Mouse (Mus musculus): ENCODE results near the gene Ciita. TPM values are rescaled to one million over a fixed set of nuclear protein-coding genes. Genes with fewer than 3 reads are reported as not detected.

Gene Ciita
- polyA plus RNA-seq, 1 experiment from 2014 or later, result 0.16 TPM

DNA sequence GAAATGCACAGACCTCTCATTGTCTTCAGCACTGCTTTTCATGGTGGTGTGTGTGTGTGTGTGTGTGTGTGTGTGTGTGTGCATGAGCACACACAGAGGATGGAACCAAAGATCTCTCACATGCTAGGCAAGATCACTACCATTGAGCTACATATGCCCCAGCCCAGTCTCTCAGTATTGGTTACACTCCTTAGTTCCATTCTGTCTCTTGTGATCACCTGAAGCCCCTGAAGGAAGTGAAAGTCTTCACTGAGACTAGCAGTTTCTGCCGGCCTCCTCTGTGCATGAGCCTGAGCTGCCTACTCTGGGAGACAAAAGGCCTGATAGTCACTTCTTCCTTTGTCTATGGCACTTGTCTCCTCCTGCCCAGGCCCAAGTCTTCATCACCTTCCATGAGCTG, 19.3 kb downstream of the Ciita start:
- no peak overlapping the region for H3K9ac ChIP-seq (ENCODE audit: low read length)
- WGBS, result 68% methylated on average over 1 of the region's 1 CpGs

DNA sequence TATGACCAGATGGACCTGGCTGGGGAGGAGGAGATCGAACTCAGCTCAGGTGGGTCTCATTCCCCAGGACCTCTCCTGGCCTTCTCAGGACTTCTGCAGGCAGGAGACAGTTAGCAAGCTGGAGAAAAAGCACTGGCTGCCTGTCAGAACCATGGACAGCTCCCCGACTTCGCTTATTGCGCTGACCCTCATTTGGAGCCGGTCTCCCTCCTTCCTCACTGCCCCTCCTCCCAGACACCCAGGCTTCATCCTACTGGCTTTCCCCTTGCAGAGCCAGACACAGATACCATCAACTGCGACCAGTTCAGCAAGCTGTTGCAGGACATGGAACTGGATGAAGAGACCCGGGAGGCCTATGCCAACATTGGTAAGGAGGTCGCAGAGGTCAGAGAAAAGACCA, 22.0 kb downstream of the Ciita start:
- ATAC-seq (ENCODE audit: low FRiP score, low TSS enrichment) (no peak), DNase-seq (ENCODE audit: low spot score) (peak; percentile 57)
- Histone ChIP-seq H3K9me3 (ENCODE audit: control insufficient read depth, low read length) (no peaks in the 10 kb centered on the region), H3K4me2 (replicated peaks; ENCODE audit: low read depth) (no peak overlapping the region), H3K36me3 (ENCODE audit: control insufficient read depth, insufficient read depth, low read length) (no peaks in the 10 kb centered on the region), H3K4me1 (replicated peaks; ENCODE audit: control insufficient read depth, insufficient read depth) (no peaks in the 10 kb centered on the region), H3K4me3 (ENCODE audit: low read depth, low read length) (no peak overlapping the region), H3K9ac (ENCODE audit: low read length) (no peak overlapping the region), H3K27me3 (ENCODE audit: control insufficient read depth, insufficient read depth, low read length) (no peaks in the 10 kb centered on the region), H3K27ac (replicated peaks) (no peak overlapping the region)
- WGBS, result 9% methylated on average over 8 of the region's 8 CpGs
- no peak for TF ChIP-seq EP300 (optimal IDR thresholded peaks at IDR 0.05)
- TF ChIP-seq CTCF (IDR thresholded peaks at IDR 0.05; ENCODE audit: low read depth), result no peak

More for the DNA sequence above, 19.3 kb downstream of the Ciita start:
- ATAC-seq (ENCODE audit: low FRiP score, low TSS enrichment) (no peak), DNase-seq (ENCODE audit: low spot score) (no peak)
- Histone ChIP-seq H3K9me3 (ENCODE audit: control insufficient read depth, low read length) (no peaks in the 10 kb centered on the region), H3K4me3 (ENCODE audit: low read depth, low read length) (no peak overlapping the region), H3K27me3 (ENCODE audit: control insufficient read depth, insufficient read depth, low read length) (no peaks in the 10 kb centered on the region), H3K4me1 (replicated peaks; ENCODE audit: control insufficient read depth, insufficient read depth) (no peaks in the 10 kb centered on the region), H3K4me2 (replicated peaks; ENCODE audit: low read depth) (no peak overlapping the region), H3K36me3 (ENCODE audit: control insufficient read depth, insufficient read depth, low read length) (no peaks in the 10 kb centered on the region), H3K27ac (replicated peaks) (no peak overlapping the region)
- no peak for TF ChIP-seq CTCF (IDR thresholded peaks at IDR 0.05; ENCODE audit: low read depth)
- no peak for TF ChIP-seq EP300 (optimal IDR thresholded peaks at IDR 0.05)

DNA sequence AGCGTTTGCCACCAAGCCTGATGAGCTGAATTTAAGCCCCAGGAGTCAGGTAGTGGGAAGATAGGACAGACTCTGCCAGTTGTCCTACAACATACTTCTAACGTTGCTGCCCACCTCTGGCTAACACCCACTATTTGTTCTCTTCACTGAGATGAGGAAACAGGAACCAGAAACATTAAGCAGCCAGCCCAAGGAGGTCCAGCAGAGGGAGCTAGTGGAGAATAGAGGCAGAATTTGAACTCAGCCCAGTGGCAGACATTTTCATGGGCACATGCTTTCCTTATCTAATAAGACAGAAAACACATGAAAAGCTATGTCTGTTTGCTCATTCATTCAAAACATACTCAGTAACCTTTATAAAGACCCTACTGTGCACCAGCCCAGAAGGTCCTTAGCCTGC, 23.2 kb downstream of the Ciita start:
- TF ChIP-seq EP300 (optimal IDR thresholded peaks at IDR 0.05) (no peak), CTCF (IDR thresholded peaks at IDR 0.05; ENCODE audit: low read depth) (no peak)
- H3K27ac ChIP-seq (replicated peaks), result no peak overlapping the region
- no peak overlapping the region for H3K9ac ChIP-seq (ENCODE audit: low read length)
- no peaks in the 10 kb centered on the region for H3K27me3 ChIP-seq (ENCODE audit: control insufficient read depth, insufficient read depth, low read length)
- DNase-seq (ENCODE audit: low spot score) (no peak), ATAC-seq (ENCODE audit: low FRiP score, low TSS enrichment) (no peak)
- no peaks in the 10 kb centered on the region for H3K4me1 ChIP-seq (replicated peaks; ENCODE audit: control insufficient read depth, insufficient read depth)
- no peak overlapping the region for H3K4me2 ChIP-seq (replicated peaks; ENCODE audit: low read depth)
- H3K4me3 ChIP-seq (ENCODE audit: low read depth, low read length), result no peak overlapping the region
- WGBS, result 66% methylated on average over 2 of the region's 2 CpGs
- H3K36me3 ChIP-seq (ENCODE audit: control insufficient read depth, insufficient read depth, low read length), result no peaks in the 10 kb centered on the region
- no peaks in the 10 kb centered on the region for H3K9me3 ChIP-seq (ENCODE audit: control insufficient read depth, low read length)

DNA sequence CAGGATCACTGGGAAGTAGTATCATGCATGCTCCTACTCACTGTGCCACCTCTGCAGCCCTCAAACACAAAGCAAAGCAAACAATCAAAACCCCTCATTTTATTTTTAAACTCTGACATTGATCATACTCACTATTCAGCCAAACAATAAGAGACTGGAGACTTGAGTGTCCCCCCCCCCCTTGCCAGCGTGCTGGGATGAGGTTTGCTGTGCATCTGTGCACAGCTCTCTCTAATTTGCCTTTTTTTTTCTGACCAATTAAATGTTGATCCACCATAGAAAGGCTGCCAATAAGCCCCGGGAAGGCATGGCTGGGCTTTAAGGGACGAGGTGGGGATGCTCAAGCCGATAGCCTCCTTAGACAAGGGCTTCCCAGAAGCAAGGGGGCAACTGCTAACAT, 27.6 kb downstream of the Ciita start:
- no peak for ATAC-seq (ENCODE audit: low FRiP score, low TSS enrichment)
- no peak overlapping the region for H3K9ac ChIP-seq (ENCODE audit: low read length)
- no peaks in the 10 kb centered on the region for H3K36me3 ChIP-seq (ENCODE audit: control insufficient read depth, insufficient read depth, low read length)
- no peak overlapping the region for H3K4me2 ChIP-seq (replicated peaks; ENCODE audit: low read depth)
- H3K9me3 ChIP-seq (ENCODE audit: control insufficient read depth, low read length), result no peaks in the 10 kb centered on the region
- H3K4me1 ChIP-seq (replicated peaks; ENCODE audit: control insufficient read depth, insufficient read depth), result no peaks in the 10 kb centered on the region
- no peak for DNase-seq (ENCODE audit: low spot score)
- H3K27ac ChIP-seq (replicated peaks), result no peak overlapping the region
- no peaks in the 10 kb centered on the region for H3K27me3 ChIP-seq (ENCODE audit: control insufficient read depth, insufficient read depth, low read length)
- WGBS, result 63% methylated on average over 4 of the region's 4 CpGs
- H3K4me3 ChIP-seq (ENCODE audit: low read depth, low read length), result no peak overlapping the region
- no peak for TF ChIP-seq EP300 (optimal IDR thresholded peaks at IDR 0.05)
- no peak for TF ChIP-seq CTCF (IDR thresholded peaks at IDR 0.05; ENCODE audit: low read depth)

DNA sequence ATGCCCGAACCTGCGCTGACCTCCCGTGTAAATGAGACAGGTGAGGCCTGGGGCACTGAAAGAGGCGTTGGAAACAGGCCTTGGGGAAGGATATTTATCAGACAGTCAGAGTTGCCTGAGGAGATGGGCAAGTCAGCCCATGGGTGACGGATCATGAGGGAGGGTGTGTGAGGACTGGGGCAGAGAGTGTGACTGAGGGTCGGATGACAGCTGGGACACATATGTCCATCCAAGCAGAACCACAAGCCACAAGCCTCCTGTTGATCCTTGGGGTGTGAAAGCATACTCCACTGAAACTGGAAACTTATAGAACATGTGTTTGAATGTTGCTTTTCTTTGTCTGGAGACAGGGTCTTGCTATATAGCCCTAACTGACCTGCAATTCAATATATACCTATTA, 28.8 kb downstream of the Ciita start:
- 53% methylated on average over 6 of the region's 6 CpGs for WGBS
- no peak overlapping the region for H3K4me2 ChIP-seq (replicated peaks; ENCODE audit: low read depth)
- no peak for ATAC-seq (ENCODE audit: low FRiP score, low TSS enrichment)
- DNase-seq (ENCODE audit: low spot score), result no peak
- H3K9me3 ChIP-seq (ENCODE audit: control insufficient read depth, low read length), result no peaks in the 10 kb centered on the region
- no peak for TF ChIP-seq EP300 (optimal IDR thresholded peaks at IDR 0.05)
- TF ChIP-seq CTCF (IDR thresholded peaks at IDR 0.05; ENCODE audit: low read depth), result no peak
- no peaks in the 10 kb centered on the region for H3K36me3 ChIP-seq (ENCODE audit: control insufficient read depth, insufficient read depth, low read length)
- H3K9ac ChIP-seq (ENCODE audit: low read length), result no peak overlapping the region
- H3K4me3 ChIP-seq (ENCODE audit: low read depth, low read length), result no peak overlapping the region
- no peaks in the 10 kb centered on the region for H3K27me3 ChIP-seq (ENCODE audit: control insufficient read depth, insufficient read depth, low read length)
- H3K4me1 ChIP-seq (replicated peaks; ENCODE audit: control insufficient read depth, insufficient read depth), result no peaks in the 10 kb centered on the region
- no peak overlapping the region for H3K27ac ChIP-seq (replicated peaks)

DNA sequence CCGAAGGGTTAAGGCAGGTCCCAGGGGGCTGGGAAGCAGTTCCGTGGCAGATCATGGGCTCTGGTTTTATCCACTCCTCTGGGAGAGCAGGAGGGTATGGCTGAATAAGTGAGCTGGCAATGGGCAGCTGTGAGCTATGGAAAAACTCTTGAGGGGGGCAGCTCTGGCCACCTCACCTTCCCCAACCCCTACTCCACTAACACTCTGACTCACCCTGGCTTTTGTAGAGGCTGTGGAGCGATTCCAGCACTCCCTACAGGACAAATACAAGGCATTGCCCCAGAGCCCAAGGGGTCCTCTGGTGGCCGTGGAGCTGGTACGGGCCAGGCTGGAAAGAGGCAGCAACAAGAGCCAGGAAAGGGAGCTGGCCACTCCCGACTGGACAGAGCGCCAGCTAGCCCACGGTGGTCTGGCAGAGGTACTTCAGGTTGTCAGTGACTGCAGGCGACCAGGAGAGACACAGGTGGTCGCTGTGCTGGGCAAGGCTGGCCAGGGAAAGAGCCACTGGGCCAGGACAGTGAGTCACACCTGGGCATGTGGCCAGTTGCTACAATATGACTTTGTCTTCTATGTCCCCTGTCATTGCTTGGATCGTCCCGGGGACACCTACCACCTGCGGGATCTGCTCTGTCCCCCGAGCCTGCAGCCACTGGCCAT, 30.7 kb downstream of the Ciita start:
- Histone ChIP-seq H3K4me1 (replicated peaks; ENCODE audit: control insufficient read depth, insufficient read depth) (no peaks in the 10 kb centered on the region), H3K27me3 (ENCODE audit: control insufficient read depth, insufficient read depth, low read length) (no peaks in the 10 kb centered on the region), H3K4me2 (replicated peaks; ENCODE audit: low read depth) (no peak overlapping the region), H3K27ac (replicated peaks) (no peak overlapping the region), H3K9ac (ENCODE audit: low read length) (no peak overlapping the region), H3K4me3 (ENCODE audit: low read depth, low read length) (no peak overlapping the region), H3K36me3 (ENCODE audit: control insufficient read depth, insufficient read depth, low read length) (no peaks in the 10 kb centered on the region), H3K9me3 (ENCODE audit: control insufficient read depth, low read length) (no peaks in the 10 kb centered on the region)
- DNase-seq (ENCODE audit: low spot score) (no peak), ATAC-seq (ENCODE audit: low FRiP score, low TSS enrichment) (no peak)
- TF ChIP-seq CTCF (IDR thresholded peaks at IDR 0.05; ENCODE audit: low read depth) (no peak), EP300 (optimal IDR thresholded peaks at IDR 0.05) (no peak)
- 55% methylated on average over 14 of the region's 14 CpGs for WGBS

Measured in stomach, postnatal 0 days (tissue).